Mouse (Mus musculus): ENCODE measurements at regions not wholly inside any gene's neighbourhood (a gene's known extent, or its start where the extent isn't known, plus 50 kb on each side); places are given as distances from the start of the nearest gene placed in this dataset.

GRCm38 (mm10) chr3:143633036-143633435 is 572.0 kb downstream of the Lmo4 start:
- ChIA-PET CTCF (no interaction called here), POLR2A (no interaction called here)

- ChIA-PET POLR2A (no interaction called here), CTCF (no interaction called here)
These were observed 573.8 kb downstream of the Lmo4 start for GRCm38 (mm10) chr3:143631183-143631582.

- ChIA-PET POLR2A (no interaction called here), CTCF (no interaction called here)
These were observed 580.1 kb downstream of the Lmo4 start for GRCm38 (mm10) chr3:143624906-143625305.

- POLR2A ChIA-PET = no interaction called here
These were observed 582.7 kb downstream of the Lmo4 start for GRCm38 (mm10) chr3:143622275-143622674.

GRCm38 (mm10) chr3:143619125-143619524 is 585.9 kb downstream of the Lmo4 start:
- ChIA-PET POLR2A (interaction anchor here in 1 of 4 experiments (0.6 kb wide), 1 partner anchor 1169 kb away, joined by 3 read pairs; no protein-coding TSS in a partner anchor), CTCF (interaction anchor here in 1 of 4 experiments (0.6 kb wide), 1 partner anchor 9 kb away, joined by 3 read pairs; no protein-coding TSS in a partner anchor)

More at GRCm38 (mm10) chr3:143622275-143622674, 582.7 kb downstream of the Lmo4 start:
- CTCF ChIA-PET = no interaction called here

GRCm38 (mm10) chr3:143614895-143615294 is 590.1 kb downstream of the Lmo4 start:
- CTCF ChIA-PET = no interaction called here
- POLR2A ChIA-PET = no interaction called here

GRCm38 (mm10) chr3:143614004-143614403 is 591.0 kb downstream of the Lmo4 start:
- ChIA-PET CTCF (no interaction called here), POLR2A (no interaction called here)

- POLR2A ChIA-PET = no interaction called here
These were observed 595.3 kb downstream of the Lmo4 start for GRCm38 (mm10) chr3:143609673-143610072.

GRCm38 (mm10) chr3:143599120-143599519 is 605.9 kb downstream of the Lmo4 start:
- CTCF ChIA-PET = no interaction called here
- POLR2A ChIA-PET = no interaction called here

More at GRCm38 (mm10) chr3:143609673-143610072, 595.3 kb downstream of the Lmo4 start:
- CTCF ChIA-PET = no interaction called here

- ChIA-PET CTCF (no interaction called here), POLR2A (no interaction called here)
These were observed 607.9 kb downstream of the Lmo4 start for GRCm38 (mm10) chr3:143596949-143597593.

- ChIA-PET POLR2A (no interaction called here), CTCF (no interaction called here)
These were observed 608.9 kb downstream of the Lmo4 start for GRCm38 (mm10) chr3:143596011-143596683.

- CTCF ChIA-PET = no interaction called here
- POLR2A ChIA-PET = no interaction called here
These were observed 609.9 kb downstream of the Lmo4 start for GRCm38 (mm10) chr3:143595081-143595480.

GRCm38 (mm10) chr3:143594676-143595075 is 610.3 kb downstream of the Lmo4 start:
- POLR2A ChIA-PET = no interaction called here
- CTCF ChIA-PET = no interaction called here

- ChIA-PET POLR2A (no interaction called here), CTCF (no interaction called here)
These were observed 618.4 kb downstream of the Lmo4 start for GRCm38 (mm10) chr3:143586653-143587052.

- CTCF ChIA-PET = interaction anchor here in 1 of 4 experiments (0.6 kb wide), 1 partner anchor 85 kb away, joined by 8 read pairs; no protein-coding TSS in a partner anchor
- POLR2A ChIA-PET = no interaction called here
These were observed 620.1 kb downstream of the Lmo4 start for GRCm38 (mm10) chr3:143584692-143585603.

- POLR2A ChIA-PET = no interaction called here
- CTCF ChIA-PET = interaction anchor here in 1 of 4 experiments (0.6 kb wide), 1 partner anchor 231 kb away, joined by 6 read pairs; no protein-coding TSS in a partner anchor
These were observed 628.5 kb downstream of the Lmo4 start for GRCm38 (mm10) chr3:143576338-143577007.

- ChIA-PET CTCF (no interaction called here), POLR2A (no interaction called here)
These were observed 629.3 kb downstream of the Lmo4 start for GRCm38 (mm10) chr3:143575737-143576136.

- ChIA-PET CTCF (no interaction called here), POLR2A (no interaction called here)
These were observed 630.8 kb downstream of the Lmo4 start for GRCm38 (mm10) chr3:143574035-143574864.

- POLR2A ChIA-PET = interaction anchor here in 1 of 4 experiments (0.6 kb wide), 1 partner anchor 822 kb away, joined by 4 read pairs; no protein-coding TSS in a partner anchor
These were observed 635.1 kb downstream of the Lmo4 start for GRCm38 (mm10) chr3:143569930-143570329.

More at GRCm38 (mm10) chr3:143569930-143570329, 635.1 kb downstream of the Lmo4 start:
- CTCF ChIA-PET = no interaction called here
